Mouse (Mus musculus): ENCODE measurements around the gene Hsd17b11. TPM values are rescaled to one million over a fixed set of nuclear protein-coding genes. Genes with fewer than 3 reads are reported as not detected.

The Hsd17b11 gene
- total and polyA plus RNA-seq, 3 experiments: 8.7 to 16.0 TPM; not detected in 1

GRCm38 (mm10) chr5:104023289-104024020, 1.7 kb upstream of the Hsd17b11 start (continued):
- TF ChIP-seq TBP (IDR thresholded peaks at IDR 0.05; ENCODE audit: low read depth, low read length): 0 out of 2 replicates have a peak, but pooled peaks have one; percentile 24
- no peak for TF ChIP-seq HCFC1 (IDR thresholded peaks at IDR 0.05; ENCODE audit: low read depth, low read length)
- TF ChIP-seq SMC3 (IDR thresholded peaks at IDR 0.05; ENCODE audit: low read depth, low read length): no peak
- no peak for TF ChIP-seq MAFK (IDR thresholded peaks at IDR 0.05; ENCODE audit: borderline replicate concordance, low read depth, low read length)
- no peak for TF ChIP-seq ELF1 (IDR thresholded peaks at IDR 0.05; ENCODE audit: low read depth, low read length)
- TF ChIP-seq ZMIZ1 (IDR thresholded peaks at IDR 0.05; ENCODE audit: low read depth, low read length): no peak
- TF ChIP-seq POLR2AphosphoS2 (IDR thresholded peaks at IDR 0.05; ENCODE audit: low read length): no peak
- peak; percentile 28; the same call in 1 of the 2 replicates for TF ChIP-seq TCF12 (IDR thresholded peaks at IDR 0.05; ENCODE audit: low read depth, low read length)
- no peak for TF ChIP-seq JUND (IDR thresholded peaks at IDR 0.05; ENCODE audit: low read depth, low read length)

GRCm38 (mm10) chr5:104022558-104022957, 839 bp upstream of the Hsd17b11 start:
- H3K79me2 ChIP-seq (ENCODE audit: control insufficient read depth, insufficient read depth, low read length, poor library complexity): peaks cover 6% of the 10 kb centered on the region
- H3K27ac ChIP-seq (ENCODE audit: control insufficient read depth, low read depth, low read length): peak overlapping the region; percentile 94
- DNase-seq (ENCODE audit: low read depth, low spot score): peak; percentile 58
- peaks cover 0 to 21% of the 10 kb centered on the region in 2 experiments; a peak in 2 of 4 replicates for H3K36me3 ChIP-seq (ENCODE audit: control insufficient read depth in 1 of 2, insufficient read depth in 2 of 2, low read length in 2 of 2)
- H3K4me3 ChIP-seq (ENCODE audit: control insufficient read depth in 1 of 2, insufficient read depth in 1 of 2, low read depth in 2 of 2, low read length in 2 of 2): peak overlapping the region; percentile 92 to 93
- no peaks in the 10 kb centered on the region for H3K9me3 ChIP-seq (replicated peaks; ENCODE audit: insufficient read depth, low read length)
- TF ChIP-seq ZMIZ1 (IDR thresholded peaks at IDR 0.05; ENCODE audit: low read depth, low read length) (no peak), POLR2AphosphoS2 (IDR thresholded peaks at IDR 0.05; ENCODE audit: low read length) (0 out of 2 replicates have a peak, but pooled peaks have one; percentile 9), TAL1 (IDR thresholded peaks at IDR 0.05; ENCODE audit: low read length) (no peak)
- H3K4me1 ChIP-seq (ENCODE audit: control insufficient read depth in 1 of 2, insufficient read depth in 2 of 2, low read length in 2 of 2): peaks cover 5 to 24% of the 10 kb centered on the region in 2 experiments
- H3K9ac ChIP-seq (ENCODE audit: control insufficient read depth, low read depth, low read length, poor library complexity, severe bottlenecking): peak overlapping the region; percentile 85
- H3K27me3 ChIP-seq (ENCODE audit: control insufficient read depth in 1 of 2, insufficient read depth in 2 of 2, low read length in 2 of 2): no peaks in the 10 kb centered on the region

GRCm38 (mm10) chr5:104011419-104011818, 10.3 kb downstream of the Hsd17b11 start:
- H3K79me2 ChIP-seq (ENCODE audit: control insufficient read depth, insufficient read depth, low read length, poor library complexity): no peaks in the 10 kb centered on the region
- TF ChIP-seq ZC3H11A (IDR thresholded peaks at IDR 0.05; ENCODE audit: low read depth, low read length): no peak
- peak; percentile 65 for TF ChIP-seq GATA1 (IDR thresholded peaks at IDR 0.05; ENCODE audit: low read depth, low read length)
- TF ChIP-seq EP300 (IDR thresholded peaks at IDR 0.05; ENCODE audit: low read depth in 1 of 2, low read length in 2 of 2): 0 out of 4 replicates have a peak, but pooled peaks of 1 of the 2 experiments have one; percentile 29
- no peaks in the 10 kb centered on the region for H3K9me3 ChIP-seq (replicated peaks; ENCODE audit: insufficient read depth, low read length)
- H3K4me1 ChIP-seq (ENCODE audit: control insufficient read depth in 1 of 2, insufficient read depth in 2 of 2, low read length in 2 of 2): peaks cover 9 to 13% of the 10 kb centered on the region in 2 experiments
- peaks cover 0 to 25% of the 10 kb centered on the region in 2 experiments; a peak in 3 of 4 replicates for H3K36me3 ChIP-seq (ENCODE audit: control insufficient read depth in 1 of 2, insufficient read depth in 2 of 2, low read length in 2 of 2)
- no peak overlapping the region for H3K27ac ChIP-seq (ENCODE audit: control insufficient read depth, low read depth, low read length)
- H3K9ac ChIP-seq (ENCODE audit: control insufficient read depth, low read depth, low read length, poor library complexity, severe bottlenecking): no peak overlapping the region
- H3K27me3 ChIP-seq (ENCODE audit: control insufficient read depth in 1 of 2, insufficient read depth in 2 of 2, low read length in 2 of 2): no peaks in the 10 kb centered on the region
- DNase-seq (ENCODE audit: low read depth, low spot score): peak; percentile 74
- no peak overlapping the region for H3K4me3 ChIP-seq (ENCODE audit: control insufficient read depth in 1 of 2, insufficient read depth in 1 of 2, low read depth in 2 of 2, low read length in 2 of 2)
